Mouse (Mus musculus) embryonic fibroblast, embryonic 13.5 days (primary cell): ENCODE data around the gene E030018B13Rik.

ENCODE experiments used
- CTCF ChIP-seq: IDR thresholded peaks from 2 replicates; pipeline ENCODE4 v1.5.1; 2011; ENCODE audit warnings: mild to moderate bottlenecking, control low read depth, low read length, moderate library complexity, borderline replicate concordance; ENCODE audit not compliant: insufficient read depth
- POLR2A ChIP-seq: IDR thresholded peaks from 2 replicates; pipeline ENCODE4 v1.6.1; 2011; ENCODE audit warnings: low read depth, mild to moderate bottlenecking, control low read depth, low read length, moderate library complexity

GRCm38 (mm10) chr7:63917693-63918092 is 1.0 kb downstream of the E030018B13Rik start:
- no peak for TF ChIP-seq CTCF
- TF ChIP-seq POLR2A, result no peak
